Mouse (Mus musculus) intestine, embryonic 16.5 days (tissue): ENCODE measurements around the gene Ica1l. TPM values are rescaled to one million over a fixed set of nuclear protein-coding genes. Genes with fewer than 3 reads are reported as not detected.

Experiments used
- ATAC-seq: fragments of 200-750 bp; cut with Nextera tagmentation; 2 replicates; pipeline ENCODE4 v1.8.0; 2017; ENCODE audit warnings: moderate TSS enrichment, moderate library complexity
- H3K27ac ChIP-seq: fragments of 300-500 bp; sonication (generic); 2 replicates; pipeline ENCODE4 v1.5.1; 2014; ENCODE audit warnings: mild to moderate bottlenecking, low read length
- H3K27me3 ChIP-seq: fragments of 300-500 bp; sonication (generic); replicated peaks from 2 replicates; pipeline ENCODE4 v1.6.1; 2014; ENCODE audit warnings: low read length, control low read depth, mixed read lengths; ENCODE audit not compliant: control insufficient read depth, insufficient read depth
- H3K36me3 ChIP-seq: fragments of 300-500 bp; sonication (generic); 2 replicates; pipeline ENCODE4 v1.6.1; 2014; ENCODE audit warnings: low read length, control low read depth; ENCODE audit not compliant: control insufficient read depth, insufficient read depth
- H3K4me1 ChIP-seq: fragments of 300-500 bp; sonication (generic); 2 replicates; pipeline ENCODE4 v1.6.1; 2014; ENCODE audit warnings: low read length, control low read depth, mixed read lengths; ENCODE audit not compliant: control insufficient read depth, insufficient read depth
- H3K4me2 ChIP-seq: fragments of 300-500 bp; sonication (generic); 2 replicates; pipeline ENCODE4 v1.6.1; 2014; ENCODE audit warnings: low read depth, low read length, control low read depth
- H3K4me3 ChIP-seq: fragments of 300-500 bp; sonication (generic); 2 replicates; pipeline ENCODE4 v1.5.1; 2014; ENCODE audit warnings: mild to moderate bottlenecking, low read length
- H3K9ac ChIP-seq: fragments of 300-500 bp; sonication (generic); 2 replicates; pipeline ENCODE4 v1.6.1; 2014; ENCODE audit warnings: low read depth, low read length
- H3K9me3 ChIP-seq: fragments of 300-500 bp; sonication (generic); 2 replicates; pipeline ENCODE4 v1.6.1; 2016; ENCODE audit warnings: low read length, control low read depth; ENCODE audit not compliant: control insufficient read depth
- WGBS: fragments of 180-500 bp; shearing (Covaris S2); extraction: QIAGEN DNeasy Blood & Tissue Kit; methylation state at CpG from one replicate; pipeline ENCODE4 v1.1.7; 2014; 5-methylcytosine and 5-hydroxymethylcytosine counted together
- polyA plus RNA-seq: library from polyadenylated mRNA; unstranded; fragments of >200 nt; fragmentation: Nextera tagmentation; extraction: Ambion mirVana; gene quantifications from 2 replicates; pipeline ENCODE4 v1.2.1, GENCODE M21; 2015

Gene Ica1l
- polyA plus RNA-seq, 1 experiment from 2014 or later = 0.64 TPM

DNA sequence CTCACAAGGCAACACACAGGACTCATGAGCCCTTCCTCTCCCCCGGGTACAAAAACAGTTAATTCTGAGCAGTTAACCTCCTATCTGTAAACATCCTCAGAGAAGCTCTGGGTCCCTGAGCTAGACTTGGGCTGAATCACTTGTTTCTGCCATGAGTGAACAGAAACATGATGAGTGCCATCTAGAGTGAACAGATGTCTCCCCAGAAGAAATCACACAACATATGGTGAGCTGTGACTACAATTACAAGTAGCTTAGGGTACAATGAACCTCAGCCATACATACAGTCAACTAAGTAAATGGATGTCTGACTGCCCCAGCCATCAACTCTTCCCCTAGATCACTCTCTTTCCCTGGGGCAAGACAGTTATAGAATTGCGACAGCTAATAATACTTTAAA, 7.9 kb downstream of the Ica1l start:
- no peaks in the 10 kb centered on the region for H3K36me3 ChIP-seq
- no peaks in the 10 kb centered on the region for H3K27me3 ChIP-seq
- no peak overlapping the region for H3K4me2 ChIP-seq
- no peak overlapping the region for H3K27ac ChIP-seq
- WGBS = 85% methylated on average over 2 of the region's 2 CpGs
- H3K9me3 ChIP-seq = no peaks in the 10 kb centered on the region
- no peak for ATAC-seq
- H3K9ac ChIP-seq = no peak overlapping the region
- no peak overlapping the region for H3K4me3 ChIP-seq
- H3K4me1 ChIP-seq = no peaks in the 10 kb centered on the region

DNA sequence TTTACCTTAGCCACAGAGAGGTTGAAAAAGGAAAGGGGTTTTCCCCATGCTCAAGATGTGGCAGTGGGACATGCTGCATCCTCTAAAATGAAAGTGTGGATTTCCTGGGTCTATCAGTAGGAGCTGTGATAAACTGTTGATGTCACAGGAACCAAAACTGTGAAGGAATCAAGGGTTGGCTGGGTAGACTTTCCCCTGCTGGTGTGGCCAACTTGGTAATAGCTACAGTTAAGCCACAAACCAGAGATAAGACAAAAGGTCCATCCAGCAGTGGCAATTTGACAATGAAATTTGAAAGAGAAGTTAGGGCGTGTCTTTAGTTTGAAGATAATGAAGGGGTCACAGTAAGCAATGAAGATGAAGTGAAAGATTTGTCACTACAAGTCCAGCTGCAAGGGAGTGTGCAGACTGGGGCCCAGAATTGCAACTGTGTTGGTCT, 25.9 kb downstream of the Ica1l start:
- no peaks in the 10 kb centered on the region for H3K36me3 ChIP-seq
- no peaks in the 10 kb centered on the region for H3K4me1 ChIP-seq
- no peak overlapping the region for H3K27ac ChIP-seq
- H3K27me3 ChIP-seq = no peaks in the 10 kb centered on the region
- H3K9ac ChIP-seq = no peak overlapping the region
- H3K4me2 ChIP-seq = no peak overlapping the region
- ATAC-seq = no peak
- no peak overlapping the region for H3K4me3 ChIP-seq
- 88% methylated on average over 1 of the region's 1 CpGs for WGBS
- no peaks in the 10 kb centered on the region for H3K9me3 ChIP-seq

GRCm38 (mm10) chr1:60016136-60016611, 26.8 kb downstream of the Ica1l start:
- Histone ChIP-seq H3K9me3 (no peaks in the 10 kb centered on the region), H3K36me3 (no peaks in the 10 kb centered on the region), H3K27ac (no peak overlapping the region), H3K9ac (no peak overlapping the region), H3K4me1 (no peaks in the 10 kb centered on the region), H3K4me3 (no peak overlapping the region), H3K27me3 (no peaks in the 10 kb centered on the region), H3K4me2 (no peak overlapping the region)
- 66% methylated on average over 5 of the region's 5 CpGs for WGBS
- no peak for ATAC-seq

DNA sequence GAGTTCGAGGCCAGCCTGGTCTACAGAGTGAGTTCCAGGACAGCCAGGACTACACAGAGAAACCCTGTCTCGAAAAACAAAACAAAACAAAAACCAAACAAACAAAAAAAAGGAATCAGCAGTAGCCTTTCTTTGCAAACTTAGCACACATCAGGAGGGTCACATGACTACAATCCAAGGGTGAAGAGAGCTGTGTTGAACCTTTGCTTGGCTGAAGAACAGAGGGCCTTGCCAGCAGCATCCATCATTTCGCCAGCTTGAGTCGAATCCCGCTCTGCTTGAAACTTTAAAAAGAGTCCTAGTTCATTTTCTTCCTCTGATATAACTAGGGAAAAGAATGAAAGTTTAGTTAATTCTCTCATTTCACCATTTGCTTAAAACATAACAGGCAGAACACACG, 27.5 kb downstream of the Ica1l start:
- Histone ChIP-seq H3K4me1 (no peaks in the 10 kb centered on the region), H3K27me3 (no peaks in the 10 kb centered on the region), H3K4me2 (no peak overlapping the region), H3K27ac (no peak overlapping the region), H3K36me3 (no peaks in the 10 kb centered on the region), H3K9ac (no peak overlapping the region), H3K4me3 (no peak overlapping the region), H3K9me3 (no peaks in the 10 kb centered on the region)
- ATAC-seq = no peak
- 81% methylated on average over 6 of the region's 6 CpGs for WGBS

DNA sequence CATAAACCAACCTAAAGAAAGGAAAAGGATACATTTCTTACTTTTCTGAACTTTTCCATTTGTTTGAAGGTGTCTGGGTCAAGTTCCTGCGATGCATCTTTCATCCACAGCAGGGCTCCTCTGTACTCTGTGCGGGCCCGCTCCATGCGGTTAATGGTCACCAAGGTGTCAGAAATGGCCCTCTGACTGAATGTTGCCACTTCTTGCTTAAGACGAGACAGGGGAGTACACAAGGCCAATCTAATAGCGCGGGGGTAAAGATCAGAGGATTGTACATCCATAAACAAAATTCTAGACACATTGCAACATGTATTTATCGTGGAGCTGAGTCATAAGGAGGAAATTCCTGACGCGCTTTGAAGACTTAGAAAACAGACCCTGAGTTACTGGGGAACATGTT, 29.2 kb downstream of the Ica1l start:
- Histone ChIP-seq H3K4me1 (no peaks in the 10 kb centered on the region), H3K9me3 (no peaks in the 10 kb centered on the region), H3K27ac (no peak overlapping the region), H3K27me3 (no peaks in the 10 kb centered on the region), H3K9ac (no peak overlapping the region), H3K36me3 (no peaks in the 10 kb centered on the region), H3K4me3 (no peak overlapping the region), H3K4me2 (no peak overlapping the region)
- 88% methylated on average over 10 of the region's 10 CpGs for WGBS
- no peak for ATAC-seq

- no peaks in the 10 kb centered on the region for H3K4me1 ChIP-seq
- no peaks in the 10 kb centered on the region for H3K9me3 ChIP-seq
- no peaks in the 10 kb centered on the region for H3K36me3 ChIP-seq
- ATAC-seq = no peak
- WGBS = 68% methylated on average over 2 of the region's 2 CpGs
- H3K4me3 ChIP-seq = no peak overlapping the region
- no peak overlapping the region for H3K27ac ChIP-seq
- no peaks in the 10 kb centered on the region for H3K27me3 ChIP-seq
- no peak overlapping the region for H3K9ac ChIP-seq
- no peak overlapping the region for H3K4me2 ChIP-seq
Measured at GRCm38 (mm10) chr1:60008743-60009142, 34.2 kb downstream of the Ica1l start.

DNA sequence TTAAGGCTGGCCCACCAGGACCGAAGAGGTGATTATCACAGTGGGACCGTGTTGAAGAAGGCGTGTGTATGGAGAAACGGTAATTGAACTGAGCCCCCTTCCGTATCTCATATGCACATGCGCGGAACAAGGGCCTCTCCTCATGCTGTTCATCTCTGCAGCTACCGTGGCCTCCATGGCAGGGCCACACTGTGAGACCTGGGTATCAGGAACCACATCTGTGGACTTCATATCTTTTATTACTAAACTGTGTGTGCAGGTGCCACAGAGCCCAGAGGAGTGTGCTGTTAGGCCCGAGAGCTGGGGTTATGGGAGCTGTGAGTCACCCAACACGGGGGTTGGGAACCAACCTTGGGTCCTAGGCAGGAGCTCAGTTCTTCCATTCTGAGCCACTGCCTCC, 35.6 kb downstream of the Ica1l start:
- no peaks in the 10 kb centered on the region for H3K27me3 ChIP-seq
- H3K9me3 ChIP-seq = no peaks in the 10 kb centered on the region
- H3K9ac ChIP-seq = no peak overlapping the region
- WGBS = 86% methylated on average over 10 of the region's 10 CpGs
- H3K36me3 ChIP-seq = no peaks in the 10 kb centered on the region
- H3K27ac ChIP-seq = no peak overlapping the region
- no peak for ATAC-seq
- no peaks in the 10 kb centered on the region for H3K4me1 ChIP-seq
- no peak overlapping the region for H3K4me3 ChIP-seq
- no peak overlapping the region for H3K4me2 ChIP-seq

- Histone ChIP-seq H3K4me1 (no peaks in the 10 kb centered on the region), H3K9me3 (no peaks in the 10 kb centered on the region), H3K27me3 (no peaks in the 10 kb centered on the region), H3K9ac (no peak overlapping the region), H3K4me2 (no peak overlapping the region), H3K36me3 (no peaks in the 10 kb centered on the region), H3K4me3 (no peak overlapping the region), H3K27ac (no peak overlapping the region)
- WGBS = 33% methylated on average over 2 of the region's 2 CpGs
- no peak for ATAC-seq
Measured at GRCm38 (mm10) chr1:60000319-60000718, 42.7 kb downstream of the Ica1l start.

DNA sequence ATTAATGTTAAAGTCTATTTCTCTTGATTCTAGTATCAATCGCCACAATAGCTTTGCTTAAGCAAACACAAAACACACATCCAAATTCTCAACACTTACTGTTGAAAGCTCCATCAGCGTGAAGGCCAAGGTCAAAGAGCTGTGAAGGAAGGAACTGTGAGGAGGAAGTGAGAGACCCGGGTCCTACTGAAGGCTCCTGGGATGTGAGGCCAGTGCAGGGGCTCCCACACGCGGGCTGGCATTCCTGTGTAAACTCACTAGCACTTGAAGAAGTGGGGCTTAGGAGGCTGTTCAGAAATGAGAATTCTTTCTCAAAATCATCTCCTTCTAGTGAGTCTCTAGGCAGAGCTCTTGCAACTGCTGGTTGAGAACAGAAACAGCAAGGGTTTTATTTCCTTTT, 45.6 kb downstream of the Ica1l start:
- H3K4me1 ChIP-seq = no peaks in the 10 kb centered on the region
- WGBS = 47% methylated on average over 5 of the region's 5 CpGs
- H3K9me3 ChIP-seq = no peaks in the 10 kb centered on the region
- no peaks in the 10 kb centered on the region for H3K27me3 ChIP-seq
- H3K36me3 ChIP-seq = no peaks in the 10 kb centered on the region
- H3K4me3 ChIP-seq = no peak overlapping the region
- ATAC-seq = no peak
- no peak overlapping the region for H3K27ac ChIP-seq
- H3K4me2 ChIP-seq = no peak overlapping the region
- no peak overlapping the region for H3K9ac ChIP-seq

DNA sequence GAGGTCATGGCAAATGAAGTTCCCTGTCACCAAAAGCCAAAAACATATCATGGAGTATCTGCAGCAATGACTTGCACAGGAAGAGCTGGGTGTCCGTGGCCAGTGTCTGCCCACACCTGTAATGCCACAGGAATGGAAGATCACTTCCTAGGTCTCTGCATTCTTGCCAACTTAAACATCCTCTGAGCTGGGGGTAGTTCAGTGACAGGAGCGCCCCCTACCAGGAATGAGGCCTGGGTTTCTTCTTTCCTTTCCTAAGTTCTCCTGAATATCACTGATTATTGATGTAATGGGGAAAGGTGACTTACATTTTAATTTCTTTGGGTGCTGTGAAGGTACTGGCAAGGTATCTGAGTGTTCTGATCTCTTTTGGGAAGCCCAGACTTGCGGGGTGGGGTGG, 47.3 kb downstream of the Ica1l start:
- Histone ChIP-seq H3K9me3 (no peaks in the 10 kb centered on the region), H3K27ac (no peak overlapping the region), H3K36me3 (no peaks in the 10 kb centered on the region), H3K4me2 (no peak overlapping the region), H3K4me1 (no peaks in the 10 kb centered on the region), H3K4me3 (no peak overlapping the region), H3K9ac (no peak overlapping the region), H3K27me3 (no peaks in the 10 kb centered on the region)
- ATAC-seq = no peak
- 48% methylated on average over 3 of the region's 3 CpGs for WGBS
